Comparison of ENCODE assay signal across 11 mouse cellular contexts in genomic region chr3:79517884-79518591, GRCm38 (mm10). TPM values are rescaled to one million over a fixed set of nuclear protein-coding genes. Genes with fewer than 3 reads are reported as not detected.
DNase-seq lines count a peak whose midpoint lies in the region; ATAC-seq and TF ChIP-seq lines count a peak whose summit lies in the region.
"Had no signal": no experiment of that assay in that cellular context is flagged by ENCODE, and none has a peak within 500 bp of the region (broad histone marks: within the 10 kb centered on the region; RNA-seq: fewer than 3 reads in every experiment).

No protein-coding gene starts in this region.

- no peaks in the 10 kb centered on the region for H3K9me3 ChIP-seq in forebrain, embryonic 11.5 days (ENCODE audit: control insufficient read depth, low read length)

- TF ChIP-seq CTCF in brain, embryonic 14.5 days (IDR thresholded peaks at IDR 0.05; ENCODE audit: borderline replicate concordance, extremely low read depth, insufficient read depth, insufficient read length): no peak
- no peak for TF ChIP-seq CTCF in layer of hippocampus, adult 2 months (conservative IDR thresholded peaks at IDR 0.05)

- peaks cover 4% of the 10 kb centered on the region; the same call in 1 of the 2 replicates for H3K4me1 ChIP-seq in forebrain, embryonic 11.5 days (replicated peaks; ENCODE audit: control insufficient read depth, insufficient read depth, low read length)

- TF ChIP-seq POLR2A in brain, embryonic 14.5 days (IDR thresholded peaks at IDR 0.05; ENCODE audit: borderline replicate concordance, extremely low read depth, insufficient read depth, insufficient read length, poor library complexity, severe bottlenecking): no peak

- 73% methylated on average over 17 of the region's 17 CpGs for WGBS in forebrain, embryonic 11.5 days

- ATAC-seq in forebrain, embryonic 11.5 days (replicated peaks; ENCODE audit: low FRiP score): no peak
- ATAC-seq: Patski had no signal

- H3K4me3 ChIP-seq in forebrain, embryonic 11.5 days (ENCODE audit: low read depth, low read length): no peak overlapping the region
- H3K4me3 ChIP-seq in layer of hippocampus, adult 2 months: peak overlapping the region; percentile 25
- H3K4me3 ChIP-seq: myocyte had no signal

- no peaks in the 10 kb centered on the region for H3K27me3 ChIP-seq in forebrain, embryonic 11.5 days (ENCODE audit: control insufficient read depth, insufficient read depth, low read length)
- H3K27me3 ChIP-seq: Patski had no signal

- no peaks in the 10 kb centered on the region for H3K36me3 ChIP-seq in forebrain, embryonic 11.5 days (ENCODE audit: control insufficient read depth, insufficient read depth, low read length)

- DNase-seq in gastrocnemius, adult 18-20 months (ENCODE audit: low spot score): peak; percentile 34
- no peak for DNase-seq in gastrocnemius, postnatal 25 days
- DNase-seq in brain, embryonic 14.5 days (ENCODE audit: low read depth): peak; percentile 68
- no peak for DNase-seq in forebrain, embryonic 11.5 days (ENCODE audit: low spot score)
- peak in 1 of 2 experiments; percentile 52 for DNase-seq in layer of hippocampus, adult 2 months (ENCODE audit: low spot score in 2 of 2)
- no peak for DNase-seq in lung, adult 18-20 months
- DNase-seq in embryo, embryonic 11 days: no peak
- DNase-seq in MN1 (ENCODE audit: low spot score): no peak
- DNase-seq: lung, adult 2 months had no signal

- no peak overlapping the region for H3K4me2 ChIP-seq in forebrain, embryonic 11.5 days (ENCODE audit: low read depth, low read length, severe bottlenecking)

- H3K9ac ChIP-seq in forebrain, embryonic 11.5 days (ENCODE audit: low read length): no peak overlapping the region

- H3K27ac ChIP-seq in forebrain, embryonic 11.5 days (ENCODE audit: low read depth, low read length): 0 out of 2 replicates have a peak overlapping the region, but pooled peaks have one; percentile 4
- H3K27ac ChIP-seq in layer of hippocampus, adult 2 months: peak overlapping the region; percentile 85

RNA-seq across cellular contexts. Expression of gene Fnip2, which starts 49.6 kb away (rescaled TPM):
- 1 to 10 TPM; 3.4 to 4.6 TPM for total RNA-seq in gastrocnemius, adult 18-20 months (2021)
- 1 to 10 TPM; 3.9 to 4.4 TPM for total RNA-seq in gastrocnemius, postnatal 25 days (2021)
- 14.2 and 21.3 TPM in 2 replicates for polyA plus RNA-seq in brain, embryonic 14.5 days (2012; rRNA removed)
- polyA plus RNA-seq in forebrain, embryonic 11.5 days (2014; fragmentation: Nextera tagmentation; extraction: Ambion mirVana): 9.2 and 9.4 TPM in 2 replicates
- total RNA-seq in layer of hippocampus, adult 2 months (2021): 10 to 100 TPM; 22.2 to 26.9 TPM

Comparison
In these comparisons a context has a peak if more than half of its experiments do, and no peak if none do; other contexts are left out.
1. DNase-seq: peak in gastrocnemius, adult 18-20 months (single experiment) and brain, embryonic 14.5 days (single experiment); none in gastrocnemius, postnatal 25 days (single experiment), forebrain, embryonic 11.5 days (single experiment), lung, adult 18-20 months (0 of 2), embryo, embryonic 11 days (single experiment) and MN1 (single experiment).
2. RNA of gene Fnip2, which starts 49.6 kb away (total RNA-seq): 22.2 to 26.9 TPM in layer of hippocampus, adult 2 months; 3.4 to 4.6 TPM in gastrocnemius, adult 18-20 months and 3.9 to 4.4 TPM in gastrocnemius, postnatal 25 days; every median in the first group is over 4 times any median in the second.